Mouse (Mus musculus) neural tube, embryonic 14.5 days (tissue): ENCODE data around the gene Tnfrsf21. TPM values are rescaled to one million over a fixed set of nuclear protein-coding genes. Genes with fewer than 3 reads are reported as not detected.

Experiments used
- ATAC-seq: fragments of 200-750 bp; cut with Nextera tagmentation; 2 replicates; pipeline ENCODE4 v1.8.0; 2017; ENCODE audit warnings: low read depth, mild to moderate bottlenecking, moderate TSS enrichment, moderate library complexity
- H3K27ac ChIP-seq: fragments of 300-500 bp; sonication (generic); 2 replicates; pipeline ENCODE4 v1.5.1; 2014; ENCODE audit warnings: low read depth, mild to moderate bottlenecking, control low read depth, low read length, moderate library complexity, mixed read lengths
- H3K27me3 ChIP-seq: fragments of 300-500 bp; sonication (generic); 2 replicates; pipeline ENCODE4 v1.6.1; 2014; ENCODE audit warnings: low read length; ENCODE audit not compliant: control insufficient read depth, insufficient read depth
- H3K36me3 ChIP-seq: fragments of 300-500 bp; sonication (generic); 2 replicates; pipeline ENCODE4 v1.6.1; 2014; ENCODE audit warnings: low read length, mixed read lengths; ENCODE audit not compliant: control insufficient read depth, insufficient read depth
- H3K4me1 ChIP-seq: fragments of 300-500 bp; sonication (generic); 2 replicates; pipeline ENCODE4 v1.6.1; 2014; ENCODE audit warnings: low read length; ENCODE audit not compliant: control insufficient read depth, insufficient read depth
- H3K4me2 ChIP-seq: fragments of 300-500 bp; sonication (generic); 2 replicates; pipeline ENCODE4 v1.6.1; 2014; ENCODE audit warnings: mild to moderate bottlenecking, low read depth, low read length, control low read depth
- H3K4me3 ChIP-seq: fragments of 300-500 bp; sonication (generic); 2 replicates; pipeline ENCODE4 v1.5.1; 2014; ENCODE audit warnings: low read depth, low read length, control low read depth, mixed read lengths
- H3K9ac ChIP-seq: fragments of 300-500 bp; sonication (generic); replicated peaks from 2 replicates; pipeline ENCODE4 v1.6.1; 2014; ENCODE audit warnings: low read depth, mild to moderate bottlenecking, control low read depth, low read length, mixed read lengths
- H3K9me3 ChIP-seq: fragments of 300-500 bp; sonication (generic); 2 replicates; pipeline ENCODE4 v1.6.1; 2016; ENCODE audit warnings: low read length; ENCODE audit not compliant: control insufficient read depth
- WGBS: fragments of 180-500 bp; shearing (Covaris S2); extraction: QIAGEN DNeasy Blood & Tissue Kit; methylation state at CpG from one replicate; pipeline ENCODE4 v1.1.7; 2014; 5-methylcytosine and 5-hydroxymethylcytosine counted together
- polyA plus RNA-seq: library from polyadenylated mRNA; unstranded; fragments of >200 nt; fragmentation: Nextera tagmentation; extraction: Ambion mirVana; gene quantifications from 2 replicates; pipeline ENCODE4 v1.2.1, GENCODE M21; 2014

The Tnfrsf21 gene
- polyA plus RNA-seq = 82.6 and 95.8 TPM in 2 replicates

- H3K27ac ChIP-seq = peak within 1 kb of the TSS; percentile 97
- H3K4me1 ChIP-seq = peaks cover 8% of the 10 kb centered on the region
- H3K27me3 ChIP-seq = no peaks in the 10 kb centered on the region
- peak within 1 kb of the TSS; percentile 97 for H3K4me3 ChIP-seq
- H3K9me3 ChIP-seq = no peaks in the 10 kb centered on the region
- H3K36me3 ChIP-seq = no peaks in the 10 kb centered on the region
- peak within 1 kb of the TSS; percentile 99 for H3K9ac ChIP-seq
- peak; percentile 94 for ATAC-seq
- under 1% methylated on average over 69 of the region's 80 CpGs for WGBS
- H3K4me2 ChIP-seq = peak within 1 kb of the TSS; percentile 80
These were observed at the start of gene Tnfrsf21 for GRCm38 (mm10) chr17:43016371-43017331. Tnfrsf21 (plus strand) TSS chr17:43016555.

GRCm38 (mm10) chr17:42968174-42968573 is 48.2 kb upstream of the Tnfrsf21 start:
- Histone ChIP-seq H3K4me2 (no peak overlapping the region), H3K9ac (no peak overlapping the region), H3K4me3 (no peak overlapping the region), H3K4me1 (no peaks in the 10 kb centered on the region), H3K36me3 (no peaks in the 10 kb centered on the region), H3K27me3 (no peaks in the 10 kb centered on the region), H3K27ac (no peak overlapping the region), H3K9me3 (no peaks in the 10 kb centered on the region)
- ATAC-seq = no peak
- 91% methylated on average over 2 of the region's 2 CpGs for WGBS

GRCm38 (mm10) chr17:42975312-42975996 is 40.9 kb upstream of the Tnfrsf21 start:
- ATAC-seq = no peak
- no peak overlapping the region for H3K27ac ChIP-seq
- no peak overlapping the region for H3K9ac ChIP-seq
- no peaks in the 10 kb centered on the region for H3K27me3 ChIP-seq
- no peaks in the 10 kb centered on the region for H3K36me3 ChIP-seq
- H3K4me1 ChIP-seq = no peaks in the 10 kb centered on the region
- 77% methylated on average over 18 of the region's 18 CpGs for WGBS
- H3K9me3 ChIP-seq = no peaks in the 10 kb centered on the region
- no peak overlapping the region for H3K4me2 ChIP-seq
- no peak overlapping the region for H3K4me3 ChIP-seq

GRCm38 (mm10) chr17:42977766-42978165 is 38.6 kb upstream of the Tnfrsf21 start:
- H3K27ac ChIP-seq = no peak overlapping the region
- H3K27me3 ChIP-seq = no peaks in the 10 kb centered on the region
- 73% methylated on average over 7 of the region's 7 CpGs for WGBS
- no peaks in the 10 kb centered on the region for H3K4me1 ChIP-seq
- H3K36me3 ChIP-seq = no peaks in the 10 kb centered on the region
- no peak overlapping the region for H3K4me3 ChIP-seq
- no peaks in the 10 kb centered on the region for H3K9me3 ChIP-seq
- ATAC-seq = no peak
- H3K4me2 ChIP-seq = no peak overlapping the region
- no peak overlapping the region for H3K9ac ChIP-seq

- H3K9me3 ChIP-seq = no peaks in the 10 kb centered on the region
- no peaks in the 10 kb centered on the region for H3K36me3 ChIP-seq
- H3K4me1 ChIP-seq = no peaks in the 10 kb centered on the region
- H3K9ac ChIP-seq = no peak overlapping the region
- WGBS = 25% methylated on average over 4 of the region's 4 CpGs
- H3K27me3 ChIP-seq = no peaks in the 10 kb centered on the region
- no peak overlapping the region; the same call in 1 of the 2 replicates for H3K27ac ChIP-seq
- no peak overlapping the region for H3K4me3 ChIP-seq
- H3K4me2 ChIP-seq = no peak overlapping the region
- ATAC-seq = peak; percentile 89
These were observed 38.0 kb upstream of the Tnfrsf21 start for GRCm38 (mm10) chr17:42978345-42978744.

GRCm38 (mm10) chr17:42981806-42982205 is 34.5 kb upstream of the Tnfrsf21 start:
- H3K4me2 ChIP-seq = no peak overlapping the region
- H3K4me1 ChIP-seq = no peaks in the 10 kb centered on the region
- no peak overlapping the region for H3K9ac ChIP-seq
- no peak overlapping the region for H3K4me3 ChIP-seq
- H3K27ac ChIP-seq = no peak overlapping the region
- H3K9me3 ChIP-seq = no peaks in the 10 kb centered on the region
- ATAC-seq = no peak
- no peaks in the 10 kb centered on the region for H3K27me3 ChIP-seq
- 92% methylated on average over 3 of the region's 3 CpGs for WGBS
- H3K36me3 ChIP-seq = no peaks in the 10 kb centered on the region

GRCm38 (mm10) chr17:42982568-42982967 is 33.8 kb upstream of the Tnfrsf21 start:
- Histone ChIP-seq H3K4me2 (no peak overlapping the region), H3K36me3 (no peaks in the 10 kb centered on the region), H3K27me3 (no peaks in the 10 kb centered on the region), H3K27ac (no peak overlapping the region), H3K4me1 (no peaks in the 10 kb centered on the region), H3K4me3 (no peak overlapping the region), H3K9ac (no peak overlapping the region), H3K9me3 (no peaks in the 10 kb centered on the region)
- 50% methylated on average over 4 of the region's 4 CpGs for WGBS
- no peak for ATAC-seq

GRCm38 (mm10) chr17:42985837-42986589 is 30.3 kb upstream of the Tnfrsf21 start:
- Histone ChIP-seq H3K9me3 (no peaks in the 10 kb centered on the region), H3K27ac (no peak overlapping the region), H3K4me3 (no peak overlapping the region), H3K9ac (no peak overlapping the region), H3K27me3 (no peaks in the 10 kb centered on the region), H3K36me3 (no peaks in the 10 kb centered on the region), H3K4me2 (no peak overlapping the region), H3K4me1 (no peaks in the 10 kb centered on the region)
- WGBS = 61% methylated on average over 9 of the region's 9 CpGs
- no peak for ATAC-seq
